Mouse (Mus musculus) testis, adult 2 months (tissue): ENCODE data around the gene Chl1. TPM values are rescaled to one million over a fixed set of nuclear protein-coding genes. Genes with fewer than 3 reads are reported as not detected.

Source experiments
- H3K27ac ChIP-seq: fragments of 200-500 bp; 2 replicates; pipeline ENCODE4 v1.5.1; 2012; ENCODE audit warnings: low read depth, low read length; ENCODE audit not compliant: control insufficient read depth, insufficient read depth
- H3K27me3 ChIP-seq: fragments of 200-500 bp; 2 replicates; pipeline ENCODE4 v1.6.1; 2012; ENCODE audit warnings: mild to moderate bottlenecking, low read length, moderate library complexity; ENCODE audit not compliant: control insufficient read depth, insufficient read depth
- H3K36me3 ChIP-seq: fragments of 200-500 bp; 2 replicates; pipeline ENCODE4 v1.6.1; 2012; ENCODE audit warnings: mild to moderate bottlenecking, low read length; ENCODE audit not compliant: control insufficient read depth, insufficient read depth
- H3K4me1 ChIP-seq: fragments of 200-500 bp; 2 replicates; pipeline ENCODE4 v1.6.1; 2012; ENCODE audit warnings: low read length; ENCODE audit not compliant: control insufficient read depth, insufficient read depth
- H3K4me3 ChIP-seq: fragments of 200-500 bp; 2 replicates; pipeline ENCODE4 v1.5.1; 2012; ENCODE audit warnings: low read depth, mild to moderate bottlenecking, low read length, moderate library complexity, mixed read lengths; ENCODE audit not compliant: control insufficient read depth
- CTCF ChIP-seq: fragments of 200-500 bp; IDR thresholded peaks from 2 replicates; pipeline ENCODE4 v1.5.1; 2012; ENCODE audit warnings: low read depth, mild to moderate bottlenecking, inconsistent platforms, low read length, moderate library complexity; ENCODE audit not compliant: control insufficient read depth, insufficient read depth, insufficient replicate concordance
- POLR2A ChIP-seq: fragments of 200-500 bp; IDR thresholded peaks from 2 replicates; pipeline ENCODE4 v1.6.1; 2012; ENCODE audit warnings: low read depth, mild to moderate bottlenecking, inconsistent platforms, low read length, moderate library complexity; ENCODE audit not compliant: control insufficient read depth
- polyA plus RNA-seq: library from polyadenylated mRNA; depleted of rRNA; stranded (reverse); fragments of >200 nt; gene quantifications from 2 replicates; pipeline ENCODE4 v1.2.3, GENCODE M21; 2012

Gene Chl1
- polyA plus RNA-seq, 1 experiment, result 192 TPM

DNA sequence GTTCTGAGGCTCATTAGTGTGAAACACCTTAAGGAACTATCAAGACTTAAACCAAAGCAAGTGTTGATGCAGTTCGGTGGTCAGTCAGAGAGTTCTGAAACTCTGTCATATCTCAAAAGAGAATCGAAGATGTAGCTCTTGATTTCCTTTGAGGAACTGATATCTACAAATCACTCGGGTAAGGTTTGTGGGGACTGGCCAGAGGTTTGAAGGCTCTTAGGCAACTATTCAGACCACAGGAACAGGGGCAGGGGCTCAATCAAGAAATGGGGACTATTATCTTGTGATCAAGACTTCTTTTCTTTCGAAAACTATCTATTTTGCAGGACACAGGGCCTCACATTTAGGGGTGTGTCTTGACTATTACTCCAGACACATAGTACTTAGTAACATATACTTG lies 39.5 kb downstream of the Chl1 start:
- TF ChIP-seq POLR2A (no peak), CTCF (no peak)
- no peaks in the 10 kb centered on the region for H3K36me3 ChIP-seq
- no peak overlapping the region for H3K4me3 ChIP-seq
- H3K27me3 ChIP-seq, result no peaks in the 10 kb centered on the region
- no peaks in the 10 kb centered on the region for H3K4me1 ChIP-seq
- H3K27ac ChIP-seq, result no peak overlapping the region

DNA sequence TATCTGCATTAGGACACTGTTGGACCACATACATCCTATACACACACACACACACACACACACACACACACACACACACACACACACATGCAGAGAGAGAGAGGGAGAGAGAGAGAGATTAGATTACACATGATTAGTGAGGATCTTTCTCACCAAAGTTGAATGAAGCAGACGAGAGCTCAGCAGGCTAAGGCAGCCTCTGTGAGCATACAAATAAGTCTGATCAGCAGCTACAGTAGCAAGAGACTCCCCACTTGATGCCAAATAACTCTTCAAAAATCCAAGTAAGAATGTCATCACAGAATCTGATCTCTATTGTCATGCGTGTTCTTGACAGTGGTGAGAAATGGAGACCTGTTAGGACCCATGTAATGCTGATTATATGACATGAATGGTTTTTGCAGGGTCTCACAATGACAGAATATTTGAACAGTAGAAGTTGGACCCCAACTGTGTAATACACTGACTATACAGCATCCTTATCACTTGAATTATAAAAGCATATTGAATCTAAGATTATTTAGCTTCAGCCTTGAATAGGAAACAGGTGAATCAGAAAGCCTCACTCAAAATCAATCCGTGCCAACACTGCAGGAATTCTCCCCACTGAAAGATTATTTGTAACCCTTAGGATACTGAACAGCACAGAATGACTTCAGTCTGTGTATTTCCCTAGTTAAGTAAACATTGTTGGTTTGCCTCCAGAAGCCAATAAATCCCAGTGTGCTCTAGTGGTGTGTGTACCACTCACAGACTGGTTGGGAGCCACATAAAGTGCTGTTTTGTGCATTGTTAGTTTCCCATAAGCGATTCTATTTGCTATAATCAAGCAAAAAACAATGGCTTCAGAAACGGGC lies 47.9 kb downstream of the Chl1 start:
- no peak for TF ChIP-seq CTCF
- no peak for TF ChIP-seq POLR2A
- Histone ChIP-seq H3K4me1 (no peaks in the 10 kb centered on the region), H3K4me3 (no peak overlapping the region), H3K27ac (no peak overlapping the region), H3K36me3 (no peaks in the 10 kb centered on the region), H3K27me3 (no peaks in the 10 kb centered on the region)

DNA sequence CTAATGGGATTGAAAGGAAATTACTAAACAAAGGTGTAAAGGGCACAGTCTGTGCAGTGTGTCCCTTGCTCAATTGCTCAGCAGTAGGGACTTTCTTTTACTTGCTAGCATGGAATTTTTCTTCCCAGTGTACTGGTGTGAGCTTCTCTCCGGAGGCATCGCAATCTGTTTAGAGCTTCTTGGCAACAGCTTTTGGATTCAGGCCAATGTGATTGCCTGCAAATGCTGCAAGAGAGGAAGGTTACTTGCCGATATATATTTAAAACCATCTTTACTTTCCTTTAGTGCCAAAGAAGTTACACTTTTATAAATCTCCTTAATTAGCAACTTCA lies 48.5 kb downstream of the Chl1 start:
- no peak overlapping the region for H3K27ac ChIP-seq
- H3K4me1 ChIP-seq, result no peaks in the 10 kb centered on the region
- no peaks in the 10 kb centered on the region for H3K36me3 ChIP-seq
- no peaks in the 10 kb centered on the region for H3K27me3 ChIP-seq
- H3K4me3 ChIP-seq, result no peak overlapping the region
- TF ChIP-seq POLR2A (no peak), CTCF (no peak)

DNA sequence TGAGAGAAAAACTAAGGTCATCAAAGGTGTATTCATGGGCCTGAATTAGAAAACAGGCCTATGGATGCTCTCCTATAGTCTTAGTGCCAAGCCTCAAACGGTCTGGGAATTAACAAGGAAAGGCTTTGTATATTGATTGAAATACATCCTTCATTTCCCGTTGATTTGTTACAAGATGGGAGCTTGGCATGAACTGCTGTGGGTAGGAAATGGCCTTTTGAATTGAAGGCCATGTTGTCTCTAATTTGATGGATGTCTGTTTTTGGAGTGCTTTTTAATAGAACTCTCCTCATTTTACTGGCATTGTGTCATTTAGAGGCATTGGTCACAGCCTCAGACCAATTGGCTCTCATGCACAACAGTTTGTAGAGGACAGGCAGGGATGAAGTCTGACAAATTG lies 49.0 kb downstream of the Chl1 start:
- Histone ChIP-seq H3K4me3 (no peak overlapping the region), H3K36me3 (no peaks in the 10 kb centered on the region), H3K27me3 (no peaks in the 10 kb centered on the region), H3K4me1 (no peaks in the 10 kb centered on the region), H3K27ac (no peak overlapping the region)
- TF ChIP-seq POLR2A (no peak), CTCF (no peak)

DNA sequence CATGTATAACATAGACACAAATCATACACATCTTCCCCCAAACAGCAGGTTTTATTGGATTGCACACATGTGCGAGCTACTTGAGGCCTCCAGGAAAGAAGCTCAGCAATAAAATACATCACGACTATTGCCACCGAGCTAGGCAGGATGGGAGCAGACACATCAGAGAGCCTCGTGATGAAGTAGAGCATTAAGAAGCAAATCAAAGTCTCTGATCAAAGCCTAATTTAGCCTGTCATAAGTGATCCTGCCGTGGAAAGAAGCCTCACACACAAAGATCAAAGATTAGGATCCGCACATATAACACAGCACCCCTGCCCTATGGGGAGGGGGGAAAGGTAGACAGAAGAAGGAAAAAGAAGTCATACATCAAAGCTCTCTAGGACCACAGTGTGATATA lies 54.4 kb downstream of the Chl1 start:
- Histone ChIP-seq H3K27ac (no peak overlapping the region), H3K4me3 (no peak overlapping the region), H3K27me3 (no peaks in the 10 kb centered on the region), H3K36me3 (no peaks in the 10 kb centered on the region), H3K4me1 (no peaks in the 10 kb centered on the region)
- no peak for TF ChIP-seq CTCF
- TF ChIP-seq POLR2A, result no peak

DNA sequence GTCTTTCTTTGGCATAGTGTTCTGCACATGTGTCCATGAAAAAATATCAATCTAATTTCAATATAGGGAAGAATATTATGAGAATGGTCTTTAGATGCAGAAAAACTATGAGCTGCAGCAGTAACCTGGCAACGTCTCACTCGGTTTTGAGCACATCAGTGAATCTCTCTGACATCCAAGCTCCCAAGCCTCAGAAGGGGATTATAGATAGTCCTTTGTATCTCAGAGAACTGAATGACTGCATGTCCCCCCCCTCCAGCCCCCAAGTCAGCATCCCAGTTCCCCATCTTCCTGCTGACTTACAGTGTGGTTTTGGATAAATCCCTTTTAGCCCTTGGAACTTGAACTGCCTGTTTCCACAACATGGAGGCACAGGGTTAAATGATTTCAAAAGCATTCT lies 56.9 kb downstream of the Chl1 start:
- TF ChIP-seq POLR2A, result no peak
- TF ChIP-seq CTCF, result no peak
- Histone ChIP-seq H3K36me3 (no peaks in the 10 kb centered on the region), H3K27ac (no peak overlapping the region), H3K27me3 (no peaks in the 10 kb centered on the region), H3K4me3 (no peak overlapping the region), H3K4me1 (no peaks in the 10 kb centered on the region)

DNA sequence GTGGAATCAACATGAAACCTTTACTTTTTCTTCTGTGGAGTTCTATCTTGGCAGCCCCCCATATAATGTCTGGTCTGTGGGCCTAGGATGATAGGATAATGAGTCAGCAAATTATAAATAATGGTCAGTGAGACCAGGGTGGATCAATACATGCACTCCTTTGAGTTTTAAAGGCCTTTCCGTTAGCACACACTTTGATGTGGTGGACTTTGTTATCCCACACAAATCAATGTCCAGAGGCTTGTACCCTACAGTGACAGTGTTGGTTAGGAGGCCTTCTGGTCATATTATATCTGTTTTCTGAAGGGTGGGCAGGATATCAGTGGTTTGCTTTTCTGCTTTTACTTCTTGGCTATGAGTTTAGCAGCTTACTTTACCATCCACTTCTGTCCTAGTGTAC lies 62.3 kb downstream of the Chl1 start:
- TF ChIP-seq POLR2A (no peak), CTCF (no peak)
- no peaks in the 10 kb centered on the region for H3K4me1 ChIP-seq
- H3K27me3 ChIP-seq, result no peaks in the 10 kb centered on the region
- no peaks in the 10 kb centered on the region for H3K36me3 ChIP-seq
- no peak overlapping the region for H3K4me3 ChIP-seq
- no peak overlapping the region for H3K27ac ChIP-seq
